Mouse (Mus musculus) neural tube, embryonic 11.5 days (tissue): Measurements from ENCODE around the gene Smad9. TPM values are rescaled to one million over a fixed set of nuclear protein-coding genes. Genes with fewer than 3 reads are reported as not detected.

Experiments
- polyA plus RNA-seq: library from polyadenylated mRNA; unstranded; fragments of >200 nt; fragmentation: Nextera tagmentation; extraction: Ambion mirVana; gene quantifications from 2 replicates; pipeline ENCODE4 v1.2.1, GENCODE M21; 2014

Gene Smad9
- polyA plus RNA-seq, 1 experiment from 2014 or later, result 0.57 TPM

Other genes starting within 250 kb of the Smad9 start
- 109 and 114 TPM in 2 replicates for gene Supt20, start 62.8 kb upstream of the Smad9 start, polyA plus RNA-seq
- 0.41 TPM in 1 of 2 replicates, not detected in the other for gene Gm21958, start 41.2 kb upstream of the Smad9 start, polyA plus RNA-seq
- 138 and 142 TPM in 2 replicates for gene Exosc8, start 20.2 kb upstream of the Smad9 start, polyA plus RNA-seq
- 38.4 and 38.6 TPM in 2 replicates for gene Alg5, start 20.0 kb upstream of the Smad9 start, polyA plus RNA-seq
- gene Rfxap, start 52.2 kb downstream of the Smad9 start, polyA plus RNA-seq, result 50.4 and 56.6 TPM in 2 replicates
- 0.29 and 0.57 TPM in 2 replicates for gene Sertm1, start 160.3 kb downstream of the Smad9 start, polyA plus RNA-seq